Mouse (Mus musculus): ENCODE results near the gene Scgb1b11.
"Not testable (repeated sequence)": the region's sequence is repeated elsewhere in the genome, so short reads cannot be mapped to it uniquely, and the experiment has no call there.

Scgb1b11 gene

DNA sequence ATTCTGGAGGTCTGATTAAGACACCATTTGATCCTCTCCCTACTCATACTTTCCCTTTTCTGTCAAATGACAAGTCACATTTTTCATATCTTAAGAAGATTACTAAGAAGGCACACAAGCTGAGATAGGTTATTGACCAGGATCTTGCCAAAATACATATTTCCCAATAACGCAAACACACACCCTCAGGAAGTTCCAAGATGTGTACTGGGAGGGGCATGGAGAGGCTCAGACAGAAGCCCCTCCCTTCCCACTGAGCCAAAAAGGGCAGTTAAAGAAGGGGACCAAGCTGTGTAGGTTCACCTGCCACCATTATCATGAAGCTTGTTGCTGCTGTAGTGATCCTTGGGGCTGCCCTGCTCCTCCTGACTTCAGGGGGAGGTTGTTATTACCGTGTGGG is at the start of gene Scgb1b11:
TSS of gene Scgb1b11 (plus strand) at position 301 of the 400 bp plus-strand sequence.
- DNase-seq (ENCODE audit: low read depth, low spot score), result not testable (repeated sequence)

DNA sequence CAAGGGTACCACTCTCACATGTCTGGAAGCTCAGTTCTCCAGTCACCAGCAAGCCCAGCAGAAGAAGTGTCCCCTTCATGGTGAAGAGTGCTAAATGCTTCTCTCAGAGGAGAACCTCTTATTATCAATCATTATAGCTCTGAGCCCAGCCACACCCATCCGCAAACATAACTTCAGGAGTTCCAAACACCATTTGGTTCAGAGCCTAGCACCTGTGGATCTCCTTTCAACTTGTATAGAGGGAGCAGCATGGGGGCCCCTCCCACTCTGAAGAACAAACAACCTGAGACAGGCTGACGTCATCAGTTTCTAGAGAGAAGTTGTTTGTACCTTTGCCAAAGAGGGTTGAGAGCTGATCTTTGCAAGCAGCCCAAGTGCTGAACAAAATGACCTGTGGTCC is 11.6 kb upstream of the Scgb1b11 start, which contains the start of gene Scgb2b11:
TSS of gene Scgb2b11 (minus strand) at position 101 of the 400 bp plus-strand sequence.
- not testable (repeated sequence) for DNase-seq (ENCODE audit: low read depth, low spot score)

All from c-Kit-negative CD71-positive TER-119-positive erythroid progenitor cells, embryonic 14.5 days (primary cell).